Mouse (Mus musculus): ENCODE data around the gene Atrnl1. TPM values are rescaled to one million over a fixed set of nuclear protein-coding genes. Genes with fewer than 3 reads are reported as not detected.

Gene Atrnl1
- polyA plus RNA-seq, 1 experiment from 2014 or later: 4.5 TPM

GRCm38 (mm10) chr19:57926164-57926860, 315.5 kb downstream of the Atrnl1 start:
- Histone ChIP-seq H3K27ac (no peak overlapping the region), H3K4me1 (replicated peaks) (peaks cover 21% of the 10 kb centered on the region), H3K36me3 (no peaks in the 10 kb centered on the region), H3K9me3 (no peaks in the 10 kb centered on the region), H3K27me3 (ENCODE audit: insufficient read depth, poor library complexity, severe bottlenecking) (peaks cover 8% of the 10 kb centered on the region; the same call in 1 of the 2 replicates), H3K4me3 (no peak overlapping the region)
- no peak for DNase-seq (ENCODE audit: low spot score)
- WGBS: 91% methylated on average over 5 of the region's 5 CpGs

GRCm38 (mm10) chr19:57926941-57927471, 316.2 kb downstream of the Atrnl1 start:
- DNase-seq (ENCODE audit: low spot score): no peak

GRCm38 (mm10) chr19:57927566-57928523, 317.0 kb downstream of the Atrnl1 start:
- Histone ChIP-seq H3K36me3 (no peaks in the 10 kb centered on the region), H3K27me3 (ENCODE audit: insufficient read depth, poor library complexity, severe bottlenecking) (peaks cover 8% of the 10 kb centered on the region; the same call in 1 of the 2 replicates), H3K4me1 (replicated peaks) (peaks cover 21% of the 10 kb centered on the region), H3K4me3 (no peak overlapping the region), H3K9me3 (no peaks in the 10 kb centered on the region), H3K27ac (no peak overlapping the region)
- 60% methylated on average over 11 of the region's 11 CpGs for WGBS
- no peak for DNase-seq (ENCODE audit: low spot score)

More at GRCm38 (mm10) chr19:57926941-57927471, 316.2 kb downstream of the Atrnl1 start:
- no peaks in the 10 kb centered on the region for H3K9me3 ChIP-seq
- 41% methylated on average over 10 of the region's 10 CpGs for WGBS
- H3K36me3 ChIP-seq: no peaks in the 10 kb centered on the region
- H3K4me3 ChIP-seq: no peak overlapping the region
- peaks cover 8% of the 10 kb centered on the region; the same call in 1 of the 2 replicates for H3K27me3 ChIP-seq (ENCODE audit: insufficient read depth, poor library complexity, severe bottlenecking)
- peaks cover 21% of the 10 kb centered on the region for H3K4me1 ChIP-seq (replicated peaks)
- H3K27ac ChIP-seq: no peak overlapping the region

- DNase-seq (ENCODE audit: low spot score): no peak
- WGBS: 97% methylated on average over 4 of the region's 4 CpGs
Measured at GRCm38 (mm10) chr19:57931626-57932025, 320.8 kb downstream of the Atrnl1 start.

GRCm38 (mm10) chr19:57936865-57937264, 326.0 kb downstream of the Atrnl1 start:
- Histone ChIP-seq H3K36me3 (no peaks in the 10 kb centered on the region), H3K9me3 (no peaks in the 10 kb centered on the region), H3K27me3 (ENCODE audit: insufficient read depth, poor library complexity, severe bottlenecking) (no peaks in the 10 kb centered on the region), H3K4me1 (replicated peaks) (no peaks in the 10 kb centered on the region; the same call in 1 of the 2 replicates), H3K4me3 (no peak overlapping the region), H3K27ac (no peak overlapping the region)
- 95% methylated on average over 3 of the region's 3 CpGs for WGBS
- DNase-seq (ENCODE audit: low spot score): no peak

More at GRCm38 (mm10) chr19:57931626-57932025, 320.8 kb downstream of the Atrnl1 start:
- Histone ChIP-seq H3K4me1 (replicated peaks) (peaks cover 16% of the 10 kb centered on the region), H3K4me3 (no peak overlapping the region), H3K36me3 (no peaks in the 10 kb centered on the region), H3K27me3 (ENCODE audit: insufficient read depth, poor library complexity, severe bottlenecking) (peaks cover 8% of the 10 kb centered on the region; the same call in 1 of the 2 replicates), H3K9me3 (no peaks in the 10 kb centered on the region), H3K27ac (no peak overlapping the region)

GRCm38 (mm10) chr19:57939166-57939565, 328.3 kb downstream of the Atrnl1 start:
- H3K36me3 ChIP-seq: no peaks in the 10 kb centered on the region
- WGBS: 93% methylated on average over 1 of the region's 1 CpGs
- H3K27ac ChIP-seq: no peak overlapping the region

GRCm38 (mm10) chr19:57941529-57941928, 330.7 kb downstream of the Atrnl1 start:
- WGBS: 59% methylated on average over 8 of the region's 8 CpGs
- Histone ChIP-seq H3K4me3 (no peak overlapping the region), H3K9me3 (no peaks in the 10 kb centered on the region), H3K36me3 (no peaks in the 10 kb centered on the region), H3K27ac (0 out of 2 replicates have a peak overlapping the region, but pooled peaks have one; percentile 16), H3K27me3 (ENCODE audit: insufficient read depth, poor library complexity, severe bottlenecking) (no peaks in the 10 kb centered on the region), H3K4me1 (replicated peaks) (no peaks in the 10 kb centered on the region; the same call in 1 of the 2 replicates)
- no peak for DNase-seq (ENCODE audit: low spot score)

More at GRCm38 (mm10) chr19:57939166-57939565, 328.3 kb downstream of the Atrnl1 start:
- DNase-seq (ENCODE audit: low spot score): no peak
- Histone ChIP-seq H3K9me3 (no peaks in the 10 kb centered on the region), H3K4me1 (replicated peaks) (no peaks in the 10 kb centered on the region; the same call in 1 of the 2 replicates), H3K4me3 (no peak overlapping the region), H3K27me3 (ENCODE audit: insufficient read depth, poor library complexity, severe bottlenecking) (no peaks in the 10 kb centered on the region)

- WGBS: 90% methylated on average over 14 of the region's 14 CpGs
Measured at GRCm38 (mm10) chr19:57942281-57942680, 331.4 kb downstream of the Atrnl1 start.

GRCm38 (mm10) chr19:57943308-57943707, 332.5 kb downstream of the Atrnl1 start:
- no peak overlapping the region for H3K4me3 ChIP-seq
- DNase-seq (ENCODE audit: low spot score): no peak
- no peaks in the 10 kb centered on the region; the same call in 1 of the 2 replicates for H3K4me1 ChIP-seq (replicated peaks)
- 70% methylated on average over 2 of the region's 2 CpGs for WGBS
- H3K27me3 ChIP-seq (ENCODE audit: insufficient read depth, poor library complexity, severe bottlenecking): no peaks in the 10 kb centered on the region
- H3K27ac ChIP-seq: no peak overlapping the region
- H3K36me3 ChIP-seq: 0 out of 2 replicates have a peak, but pooled peaks cover 4% of the 10 kb centered on the region
- H3K9me3 ChIP-seq: no peaks in the 10 kb centered on the region

More at GRCm38 (mm10) chr19:57942281-57942680, 331.4 kb downstream of the Atrnl1 start:
- Histone ChIP-seq H3K27me3 (ENCODE audit: insufficient read depth, poor library complexity, severe bottlenecking) (no peaks in the 10 kb centered on the region), H3K27ac (no peak overlapping the region), H3K36me3 (0 out of 2 replicates have a peak, but pooled peaks cover 1% of the 10 kb centered on the region), H3K4me3 (no peak overlapping the region), H3K9me3 (no peaks in the 10 kb centered on the region), H3K4me1 (replicated peaks) (no peaks in the 10 kb centered on the region; the same call in 1 of the 2 replicates)
- DNase-seq (ENCODE audit: low spot score): no peak

GRCm38 (mm10) chr19:57944680-57945079, 333.8 kb downstream of the Atrnl1 start:
- Histone ChIP-seq H3K27me3 (ENCODE audit: insufficient read depth, poor library complexity, severe bottlenecking) (no peaks in the 10 kb centered on the region), H3K4me3 (no peak overlapping the region), H3K27ac (no peak overlapping the region), H3K9me3 (no peaks in the 10 kb centered on the region), H3K36me3 (0 out of 2 replicates have a peak, but pooled peaks cover 4% of the 10 kb centered on the region), H3K4me1 (replicated peaks) (no peaks in the 10 kb centered on the region; the same call in 1 of the 2 replicates)
- DNase-seq (ENCODE audit: low spot score): no peak
- 87% methylated on average over 6 of the region's 6 CpGs for WGBS

GRCm38 (mm10) chr19:57945626-57946250, 334.9 kb downstream of the Atrnl1 start:
- no peak for DNase-seq (ENCODE audit: low spot score)
- 0 out of 2 replicates have a peak, but pooled peaks cover 4% of the 10 kb centered on the region for H3K36me3 ChIP-seq
- H3K4me1 ChIP-seq (replicated peaks): no peaks in the 10 kb centered on the region; the same call in 1 of the 2 replicates
- no peak overlapping the region for H3K27ac ChIP-seq
- no peaks in the 10 kb centered on the region for H3K27me3 ChIP-seq (ENCODE audit: insufficient read depth, poor library complexity, severe bottlenecking)
- H3K4me3 ChIP-seq: no peak overlapping the region
- no peaks in the 10 kb centered on the region for H3K9me3 ChIP-seq
- 91% methylated on average over 4 of the region's 4 CpGs for WGBS

GRCm38 (mm10) chr19:57948489-57948888, 337.7 kb downstream of the Atrnl1 start:
- Histone ChIP-seq H3K4me3 (no peak overlapping the region), H3K9me3 (no peaks in the 10 kb centered on the region), H3K4me1 (replicated peaks) (no peaks in the 10 kb centered on the region), H3K27ac (no peak overlapping the region), H3K27me3 (ENCODE audit: insufficient read depth, poor library complexity, severe bottlenecking) (no peaks in the 10 kb centered on the region), H3K36me3 (0 out of 2 replicates have a peak, but pooled peaks cover 4% of the 10 kb centered on the region)
- no peak for DNase-seq (ENCODE audit: low spot score)
- WGBS: 94% methylated on average over 2 of the region's 2 CpGs
